8 mouse cellular contexts compared by ENCODE assay signal in the genomic region with DNA sequence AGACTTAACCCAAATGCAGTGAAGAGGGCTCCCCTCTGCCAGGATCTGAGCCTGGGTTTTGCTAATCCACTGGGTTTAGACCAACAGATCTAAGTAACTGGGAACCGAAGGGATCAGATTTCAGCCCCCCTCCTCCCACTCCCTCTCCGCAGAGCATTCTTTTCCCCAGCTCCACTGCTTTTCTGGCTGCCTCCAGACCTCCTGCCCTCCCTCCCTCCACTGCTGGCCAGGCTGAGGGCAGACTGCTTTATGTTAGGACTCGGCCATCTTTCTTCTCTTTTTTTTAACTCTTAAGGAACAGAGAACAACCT.
A peak's percentile ranks its signal among the peaks of the same experiment; 100 is the strongest.
DNase-seq lines count a peak whose midpoint lies in the region; ATAC-seq and TF ChIP-seq lines count a peak whose summit lies in the region.

No protein-coding gene starts in this region.

- H3K9me3 ChIP-seq in forebrain, embryonic 15.5 days, result no peaks in the 10 kb centered on the region
- no peaks in the 10 kb centered on the region for H3K9me3 ChIP-seq in kidney, postnatal 0 days (replicated peaks; ENCODE audit: low read length)
- no peaks in the 10 kb centered on the region for H3K9me3 ChIP-seq in neural tube, embryonic 11.5 days (ENCODE audit: control insufficient read depth, low read length)

- TF ChIP-seq CTCF in kidney, postnatal 0 days (IDR thresholded peaks at IDR 0.05; ENCODE audit: low read depth), result no peak

- no peak overlapping the region for H3K4me2 ChIP-seq in forebrain, embryonic 15.5 days (replicated peaks)
- H3K4me2 ChIP-seq in kidney, postnatal 0 days (ENCODE audit: low read length), result peak overlapping the region; percentile 18; the same call in 1 of the 2 replicates
- H3K4me2 ChIP-seq in neural tube, embryonic 11.5 days (ENCODE audit: low read depth), result peak overlapping the region; percentile 20; the same call in 1 of the 2 replicates

- H3K4me1 ChIP-seq in forebrain, embryonic 15.5 days, result peaks cover 31% of the 10 kb centered on the region
- H3K4me1 ChIP-seq in kidney, postnatal 0 days (replicated peaks; ENCODE audit: insufficient read depth, low read length), result peaks cover 50% of the 10 kb centered on the region
- peaks cover 47% of the 10 kb centered on the region for H3K4me1 ChIP-seq in neural tube, embryonic 11.5 days (ENCODE audit: control insufficient read depth, insufficient read depth, low read length)

- H3K9ac ChIP-seq in forebrain, embryonic 15.5 days (replicated peaks), result no peak overlapping the region
- H3K9ac ChIP-seq in kidney, postnatal 0 days (ENCODE audit: low read depth, low read length), result no peak overlapping the region
- H3K9ac ChIP-seq in neural tube, embryonic 11.5 days (ENCODE audit: low read length), result peak overlapping the region; percentile 16

- H3K27me3 ChIP-seq in forebrain, embryonic 15.5 days, result no peaks in the 10 kb centered on the region
- no peaks in the 10 kb centered on the region for H3K27me3 ChIP-seq in kidney, postnatal 0 days (ENCODE audit: insufficient read depth, low read length)
- no peaks in the 10 kb centered on the region for H3K27me3 ChIP-seq in neural tube, embryonic 11.5 days (ENCODE audit: control insufficient read depth, insufficient read depth, low read length)

- H3K4me3 ChIP-seq in forebrain, embryonic 15.5 days, result no peak overlapping the region
- no peak overlapping the region for H3K4me3 ChIP-seq in kidney, postnatal 0 days (replicated peaks; ENCODE audit: low read depth, low read length)
- no peak overlapping the region for H3K4me3 ChIP-seq in neural tube, embryonic 11.5 days (ENCODE audit: low read depth, low read length)

- H3K36me3 ChIP-seq in forebrain, embryonic 15.5 days, result no peaks in the 10 kb centered on the region
- no peaks in the 10 kb centered on the region for H3K36me3 ChIP-seq in kidney, postnatal 0 days (ENCODE audit: insufficient read depth, low read length)
- no peaks in the 10 kb centered on the region for H3K36me3 ChIP-seq in neural tube, embryonic 11.5 days (ENCODE audit: control insufficient read depth, insufficient read depth, low read length)

- peak; percentile 63 for ATAC-seq in forebrain, embryonic 15.5 days (replicated peaks)
- peak; percentile 83 for ATAC-seq in kidney, postnatal 0 days (replicated peaks; ENCODE audit: low FRiP score, low read depth)
- peak; percentile 20 for ATAC-seq in neural tube, embryonic 11.5 days (ENCODE audit: insufficient read depth, low FRiP score, low TSS enrichment)

- WGBS in forebrain, embryonic 15.5 days, result 0% methylated on average over 3 of the region's 3 CpGs
- WGBS in kidney, postnatal 0 days, result 2% methylated on average over 3 of the region's 3 CpGs
- WGBS in neural tube, embryonic 11.5 days, result 0% methylated on average over 3 of the region's 3 CpGs

- DNase-seq in 3134 (ENCODE audit: extremely low read depth, insufficient read length, low spot score), result peak; percentile 54
- peak; percentile 83 for DNase-seq in Muller cell, postnatal 12 days (ENCODE audit: inconsistent ontology term)
- peak; percentile 97 for DNase-seq in kidney, postnatal 0 days (ENCODE audit: low spot score)
- DNase-seq in neural tube, embryonic 11.5 days (ENCODE audit: low spot score), result peak; percentile 72
- DNase-seq in thymus, postnatal 10 days (ENCODE audit: low spot score in 2 of 2), result no peak
- DNase-seq in urinary bladder, postnatal 10 days (ENCODE audit: low spot score), result no peak
- DNase-seq in cerebellum, adult 11-12 months, result no peak

- peak overlapping the region; percentile 41 for H3K27ac ChIP-seq in forebrain, embryonic 15.5 days (replicated peaks)
- peak overlapping the region; percentile 86 for H3K27ac ChIP-seq in kidney, postnatal 0 days
- peak overlapping the region; percentile 80 for H3K27ac ChIP-seq in neural tube, embryonic 11.5 days (ENCODE audit: low read depth, low read length)

Comparison
In these comparisons a context has a peak if more than half of its experiments do, and no peak if none do; other contexts are left out.
1. DNase-seq: peak in 3134 (single experiment), Muller cell, postnatal 12 days (single experiment), kidney, postnatal 0 days (single experiment) and neural tube, embryonic 11.5 days (single experiment); none in thymus, postnatal 10 days (0 of 2), urinary bladder, postnatal 10 days (single experiment) and cerebellum, adult 11-12 months (single experiment).
2. ATAC-seq: peak in every context shown above with its lines; median percentile 83 in kidney, postnatal 0 days; 63 in forebrain, embryonic 15.5 days; 20 in neural tube, embryonic 11.5 days.
3. Peak in every context shown above with its lines, with median percentiles within 50 percentile points of each other: H3K27ac ChIP-seq.